Mouse (Mus musculus): ENCODE measurements around the gene Gabpb2. TPM values are rescaled to one million over a fixed set of nuclear protein-coding genes. Genes with fewer than 3 reads are reported as not detected.

Gene Gabpb2
- polyA plus RNA-seq, 2 experiments = 5.1 to 14.3 TPM

DNA sequence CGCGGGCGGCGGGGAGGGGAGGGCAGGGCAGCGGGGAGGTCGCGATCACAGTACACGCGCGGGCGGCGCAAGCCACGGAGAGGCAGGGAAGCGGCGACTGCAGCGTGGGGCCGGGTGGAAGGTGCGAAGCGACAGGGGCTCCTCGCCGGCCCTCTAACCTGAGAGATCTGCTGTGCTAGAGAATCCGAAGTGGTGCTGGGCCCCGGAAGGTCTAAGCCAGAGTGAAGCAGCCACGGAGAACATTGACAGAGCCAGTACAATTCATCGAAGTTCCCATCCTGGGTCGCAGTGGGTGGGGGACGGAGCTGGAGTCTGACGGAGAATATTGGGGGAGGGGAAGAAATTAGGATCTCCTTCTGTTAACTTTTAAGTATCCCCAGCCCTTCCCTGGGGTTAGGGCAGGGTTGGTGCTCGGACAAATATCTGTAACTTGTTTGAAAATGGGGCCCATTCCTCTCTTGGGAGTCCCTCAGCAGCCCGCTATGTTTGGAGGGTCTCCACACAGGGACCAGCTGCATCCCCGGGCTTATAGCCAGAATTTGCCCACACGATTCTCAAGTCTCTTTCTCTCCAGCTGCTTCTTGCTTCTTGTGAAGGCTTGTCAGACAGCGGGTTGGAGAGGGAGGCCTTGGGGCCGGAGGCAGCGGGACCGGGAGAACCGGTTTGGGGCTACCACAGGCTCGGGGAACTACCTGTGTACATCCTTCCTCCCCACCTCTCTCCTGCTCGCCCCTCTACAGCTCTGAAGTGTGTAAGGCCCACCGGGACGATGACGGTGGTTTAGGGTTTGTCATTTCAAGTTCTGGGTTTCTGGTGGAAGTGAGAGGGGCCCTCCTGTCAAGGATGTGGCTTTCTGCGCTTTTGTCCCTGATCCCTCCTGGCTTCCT, 11.4 kb upstream of the Gabpb2 start:
- under 1% methylated on average over 43 of the region's 43 CpGs for WGBS (ENCODE audit: insufficient replicate concordance)
- peak; percentile 19 for ATAC-seq (ENCODE audit: insufficient read depth)

DNA sequence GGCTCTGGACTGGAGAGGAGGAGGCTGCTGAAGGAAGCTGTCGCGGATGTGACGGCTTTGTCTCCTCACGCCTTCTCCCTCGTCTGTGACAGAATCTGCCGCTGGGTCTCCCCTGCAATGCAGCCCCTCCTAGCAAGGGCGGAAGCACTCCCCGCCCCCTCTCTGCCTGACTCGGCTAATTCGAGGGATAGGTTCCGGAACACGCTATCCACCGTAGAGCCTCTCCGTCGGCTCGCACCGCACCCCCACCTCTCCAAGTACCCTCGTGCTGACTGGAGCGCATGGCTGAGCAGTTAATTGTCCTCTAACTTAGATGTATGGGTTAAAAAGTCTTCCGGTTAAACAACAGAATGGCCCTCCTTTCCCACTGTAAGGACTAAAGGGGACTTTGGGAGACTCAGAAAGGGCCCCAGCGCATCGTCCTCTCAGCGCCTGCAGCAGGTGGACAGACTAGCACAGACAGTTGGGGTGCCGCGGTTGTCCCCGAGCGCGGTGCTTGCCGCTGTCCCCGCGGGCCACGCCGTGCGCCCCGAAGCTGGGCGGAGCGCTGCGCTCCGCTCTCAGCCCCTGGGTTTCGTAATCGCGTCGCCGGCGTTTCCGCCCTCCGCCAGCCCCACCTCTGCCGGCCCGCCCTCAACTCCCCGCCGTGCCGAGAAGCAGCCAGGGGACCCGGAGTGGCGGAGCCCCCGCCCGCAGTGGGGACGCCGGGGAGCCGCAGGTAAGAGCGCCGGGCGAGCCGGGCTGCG, 10.6 kb upstream of the Gabpb2 start, which contains the start of gene Cdc42se1:
Cdc42se1 (plus strand) TSS at position 585 of the 746 bp plus-strand sequence.
- Histone ChIP-seq H3K4me2 (ENCODE audit: low read depth) (peak within 1 kb of the TSS; percentile 95), H3K9me3 (ENCODE audit: control insufficient read depth, low read length) (no peaks in the 10 kb centered on the region), H3K36me3 (replicated peaks; ENCODE audit: control insufficient read depth, insufficient read depth, low read depth) (peaks cover 15% of the 10 kb centered on the region), H3K27ac (peak within 1 kb of the TSS; percentile 76), H3K4me3 (ENCODE audit: insufficient read depth in 1 of 2, low read depth in 2 of 2, low read length in 2 of 2) (peak within 1 kb of the TSS; percentile 79 to 88), H3K4me1 (replicated peaks; ENCODE audit: control insufficient read depth in 2 of 2, insufficient read depth in 2 of 2, low read length in 1 of 2) (peaks cover 22 to 26% of the 10 kb centered on the region in 2 experiments), H3K27me3 (ENCODE audit: control insufficient read depth, insufficient read depth, low read length) (no peaks in the 10 kb centered on the region), H3K9ac (replicated peaks) (peak within 1 kb of the TSS; percentile 88)
- peak; percentile 74 to 76 (median 76) for DNase-seq (ENCODE audit: low read depth in 3 of 3, low spot score in 3 of 3)
- WGBS (ENCODE audit: insufficient replicate concordance) = under 1% methylated on average over 64 of the region's 64 CpGs
- ATAC-seq (ENCODE audit: insufficient read depth) = peak; percentile 91
- TF ChIP-seq EP300 (IDR thresholded peaks at IDR 0.05; ENCODE audit: low read depth) = no peak
- TF ChIP-seq CTCF (IDR thresholded peaks at IDR 0.05; ENCODE audit: low read depth) = no peak; the same call in 1 of the 2 replicates

More for the DNA sequence above, 11.4 kb upstream of the Gabpb2 start:
- no peak for TF ChIP-seq CTCF (IDR thresholded peaks at IDR 0.05; ENCODE audit: low read depth)
- TF ChIP-seq EP300 (IDR thresholded peaks at IDR 0.05; ENCODE audit: low read depth) = no peak
- no peak for DNase-seq (ENCODE audit: low read depth in 3 of 3, low spot score in 3 of 3)
- H3K4me3 ChIP-seq (ENCODE audit: insufficient read depth in 1 of 2, low read depth in 2 of 2, low read length in 2 of 2) = peak overlapping the region; percentile 79 to 88
- H3K9me3 ChIP-seq (ENCODE audit: control insufficient read depth, low read length) = no peaks in the 10 kb centered on the region
- peak overlapping the region; percentile 76 for H3K27ac ChIP-seq
- no peaks in the 10 kb centered on the region for H3K27me3 ChIP-seq (ENCODE audit: control insufficient read depth, insufficient read depth, low read length)
- H3K9ac ChIP-seq (replicated peaks) = peak overlapping the region; percentile 88
- peaks cover 23% of the 10 kb centered on the region for H3K36me3 ChIP-seq (replicated peaks; ENCODE audit: control insufficient read depth, insufficient read depth, low read depth)
- peak overlapping the region; percentile 95 for H3K4me2 ChIP-seq (ENCODE audit: low read depth)
- H3K4me1 ChIP-seq (replicated peaks; ENCODE audit: control insufficient read depth in 2 of 2, insufficient read depth in 2 of 2, low read length in 1 of 2) = peaks cover 22 to 26% of the 10 kb centered on the region in 2 experiments

- Histone ChIP-seq H3K4me3 (ENCODE audit: insufficient read depth in 1 of 2, low read depth in 2 of 2, low read length in 2 of 2) (peak overlapping the region in 1 of 2 experiments; percentile 79; a peak in 2 of 4 replicates), H3K36me3 (replicated peaks; ENCODE audit: control insufficient read depth, insufficient read depth, low read depth) (peaks cover 4% of the 10 kb centered on the region), H3K4me2 (ENCODE audit: low read depth) (peak overlapping the region; percentile 95), H3K27me3 (ENCODE audit: control insufficient read depth, insufficient read depth, low read length) (no peaks in the 10 kb centered on the region), H3K9ac (replicated peaks) (no peak overlapping the region), H3K4me1 (replicated peaks; ENCODE audit: control insufficient read depth in 2 of 2, insufficient read depth in 2 of 2, low read length in 1 of 2) (peaks cover 18 to 23% of the 10 kb centered on the region in 2 experiments), H3K9me3 (ENCODE audit: control insufficient read depth, low read length) (no peaks in the 10 kb centered on the region), H3K27ac (no peak overlapping the region)
- TF ChIP-seq CTCF (IDR thresholded peaks at IDR 0.05; ENCODE audit: low read depth) = no peak
- no peak for TF ChIP-seq EP300 (IDR thresholded peaks at IDR 0.05; ENCODE audit: low read depth)
- DNase-seq (ENCODE audit: low read depth in 3 of 3, low spot score in 3 of 3) = no peak
- WGBS (ENCODE audit: insufficient replicate concordance) = 46% methylated on average over 1 of the region's 1 CpGs
- ATAC-seq (ENCODE audit: insufficient read depth) = no peak
These were observed 9.5 kb upstream of the Gabpb2 start for GRCm38 (mm10) chr3:95227214-95227613.

DNA sequence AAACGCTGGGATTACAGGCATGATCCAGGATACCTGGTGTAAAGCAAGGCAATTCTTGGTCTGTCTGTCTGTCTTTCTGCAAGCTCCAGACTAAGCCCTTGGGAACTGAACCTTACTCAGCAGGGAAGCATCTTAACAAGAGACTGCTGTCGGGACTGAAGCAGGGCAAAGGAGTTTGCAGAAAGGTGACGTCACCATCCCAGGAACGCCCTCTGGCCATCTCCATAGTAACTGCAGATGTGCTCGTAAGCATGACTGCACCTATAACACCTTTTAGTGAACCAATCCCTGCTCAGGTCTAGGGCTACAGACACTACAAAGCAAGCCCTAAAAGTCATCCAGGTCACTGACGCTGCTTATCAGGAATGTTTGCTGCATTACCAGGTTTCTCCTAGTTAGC, 6.6 kb upstream of the Gabpb2 start:
- Histone ChIP-seq H3K4me3 (ENCODE audit: insufficient read depth in 1 of 2, low read depth in 2 of 2, low read length in 2 of 2) (no peak overlapping the region), H3K27ac (no peak overlapping the region), H3K27me3 (ENCODE audit: control insufficient read depth, insufficient read depth, low read length) (no peaks in the 10 kb centered on the region), H3K9me3 (ENCODE audit: control insufficient read depth, low read length) (no peaks in the 10 kb centered on the region), H3K4me2 (ENCODE audit: low read depth) (no peak overlapping the region), H3K36me3 (replicated peaks; ENCODE audit: control insufficient read depth, insufficient read depth, low read depth) (peaks cover 3% of the 10 kb centered on the region), H3K4me1 (replicated peaks; ENCODE audit: control insufficient read depth in 2 of 2, insufficient read depth in 2 of 2, low read length in 1 of 2) (no peaks in the 10 kb centered on the region; a peak in 1 of 4 replicates), H3K9ac (replicated peaks) (no peak overlapping the region)
- ATAC-seq (ENCODE audit: insufficient read depth) = no peak
- TF ChIP-seq CTCF (IDR thresholded peaks at IDR 0.05; ENCODE audit: low read depth) (no peak), EP300 (IDR thresholded peaks at IDR 0.05; ENCODE audit: low read depth) (no peak)
- no peak for DNase-seq (ENCODE audit: low read depth in 3 of 3, low spot score in 3 of 3)
- 69% methylated on average over 6 of the region's 6 CpGs for WGBS (ENCODE audit: insufficient replicate concordance)

All from liver, embryonic 14.5 days (tissue).